Mouse (Mus musculus): ENCODE measurements around the gene Coro1b. TPM values are rescaled to one million over a fixed set of nuclear protein-coding genes. Genes with fewer than 3 reads are reported as not detected.

Coro1b gene
- polyA plus RNA-seq, 1 experiment from 2014 or later, result 148 TPM

- Histone ChIP-seq H3K9ac (no peak overlapping the region), H3K36me3 (ENCODE audit: insufficient read depth) (peaks cover under 1% of the 10 kb centered on the region; the same call in 1 of the 2 replicates), H3K4me2 (no peak overlapping the region), H3K4me3 (ENCODE audit: low read depth, low read length) (no peak overlapping the region), H3K27ac (ENCODE audit: low read depth) (no peak overlapping the region), H3K27me3 (ENCODE audit: insufficient read depth, low read length) (no peaks in the 10 kb centered on the region), H3K4me1 (ENCODE audit: insufficient read depth) (peaks cover 5% of the 10 kb centered on the region), H3K9me3 (ENCODE audit: low read depth, low read length) (no peaks in the 10 kb centered on the region)
- TF ChIP-seq CTCF (IDR thresholded peaks at IDR 0.05; ENCODE audit: low read depth), result no peak
- WGBS, result 77% methylated on average over 16 of the region's 16 CpGs
- DNase-seq (no peak), ATAC-seq (ENCODE audit: insufficient read depth) (no peak)
Observed at GRCm38 (mm10) chr19:4144550-4145498, 3.6 kb upstream of the Coro1b start.

GRCm38 (mm10) chr19:4145936-4146335, 2.5 kb upstream of the Coro1b start:
- Histone ChIP-seq H3K36me3 (ENCODE audit: insufficient read depth) (peaks cover 12% of the 10 kb centered on the region), H3K27me3 (ENCODE audit: insufficient read depth, low read length) (no peaks in the 10 kb centered on the region), H3K27ac (ENCODE audit: low read depth) (no peak overlapping the region), H3K4me3 (ENCODE audit: low read depth, low read length) (no peak overlapping the region), H3K9ac (no peak overlapping the region), H3K9me3 (ENCODE audit: low read depth, low read length) (no peaks in the 10 kb centered on the region), H3K4me2 (no peak overlapping the region), H3K4me1 (ENCODE audit: insufficient read depth) (peaks cover 5% of the 10 kb centered on the region)
- 85% methylated on average over 5 of the region's 5 CpGs for WGBS
- no peak for TF ChIP-seq CTCF (IDR thresholded peaks at IDR 0.05; ENCODE audit: low read depth)
- ATAC-seq (ENCODE audit: insufficient read depth), result no peak
- no peak for DNase-seq

GRCm38 (mm10) chr19:4146366-4147021, 1.9 kb upstream of the Coro1b start:
- ATAC-seq (ENCODE audit: insufficient read depth) (no peak), DNase-seq (no peak)
- peaks cover 17% of the 10 kb centered on the region for H3K36me3 ChIP-seq (ENCODE audit: insufficient read depth)
- H3K27me3 ChIP-seq (ENCODE audit: insufficient read depth, low read length), result no peaks in the 10 kb centered on the region
- H3K4me2 ChIP-seq, result no peak overlapping the region
- no peak overlapping the region for H3K9ac ChIP-seq
- H3K27ac ChIP-seq (ENCODE audit: low read depth), result no peak overlapping the region
- peaks cover 5% of the 10 kb centered on the region for H3K4me1 ChIP-seq (ENCODE audit: insufficient read depth)
- TF ChIP-seq CTCF (IDR thresholded peaks at IDR 0.05; ENCODE audit: low read depth), result no peak
- H3K4me3 ChIP-seq (ENCODE audit: low read depth, low read length), result no peak overlapping the region
- WGBS, result 66% methylated on average over 12 of the region's 12 CpGs
- no peaks in the 10 kb centered on the region for H3K9me3 ChIP-seq (ENCODE audit: low read depth, low read length)

GRCm38 (mm10) chr19:4147022-4147405, 1.4 kb upstream of the Coro1b start:
- Histone ChIP-seq H3K4me2 (no peak overlapping the region), H3K4me1 (ENCODE audit: insufficient read depth) (peaks cover 5% of the 10 kb centered on the region), H3K9ac (no peak overlapping the region), H3K9me3 (ENCODE audit: low read depth, low read length) (no peaks in the 10 kb centered on the region), H3K27me3 (ENCODE audit: insufficient read depth, low read length) (no peaks in the 10 kb centered on the region), H3K36me3 (ENCODE audit: insufficient read depth) (peaks cover 18% of the 10 kb centered on the region), H3K4me3 (ENCODE audit: low read depth, low read length) (no peak overlapping the region), H3K27ac (ENCODE audit: low read depth) (no peak overlapping the region)
- TF ChIP-seq CTCF (IDR thresholded peaks at IDR 0.05; ENCODE audit: low read depth), result no peak
- WGBS, result 59% methylated on average over 3 of the region's 3 CpGs
- ATAC-seq (ENCODE audit: insufficient read depth), result no peak
- no peak for DNase-seq

- Histone ChIP-seq H3K9ac (peak overlapping the region; percentile 85), H3K27ac (ENCODE audit: low read depth) (peak overlapping the region; percentile 40; the same call in 1 of the 2 replicates), H3K27me3 (ENCODE audit: insufficient read depth, low read length) (no peaks in the 10 kb centered on the region), H3K36me3 (ENCODE audit: insufficient read depth) (peaks cover 18% of the 10 kb centered on the region), H3K4me2 (peak overlapping the region; percentile 87), H3K4me3 (ENCODE audit: low read depth, low read length) (peak overlapping the region; percentile 89), H3K4me1 (ENCODE audit: insufficient read depth) (peaks cover 5% of the 10 kb centered on the region), H3K9me3 (ENCODE audit: low read depth, low read length) (no peaks in the 10 kb centered on the region)
- ATAC-seq (ENCODE audit: insufficient read depth) (0 out of 2 replicates have a peak, but pooled peaks have one; percentile 2), DNase-seq (no peak)
- WGBS, result 34% methylated on average over 9 of the region's 9 CpGs
- no peak for TF ChIP-seq CTCF (IDR thresholded peaks at IDR 0.05; ENCODE audit: low read depth)
Observed at GRCm38 (mm10) chr19:4147782-4148490, 483 bp upstream of the Coro1b start.

GRCm38 (mm10) chr19:4148819-4149218, 400 bp downstream of the Coro1b start:
- ATAC-seq (ENCODE audit: insufficient read depth) (peak; percentile 57), DNase-seq (no peak)
- 6% methylated on average over 8 of the region's 8 CpGs for WGBS

More at GRCm38 (mm10) chr19:4148819-4149218, 400 bp downstream of the Coro1b start:
- Histone ChIP-seq H3K27ac (ENCODE audit: low read depth) (peak overlapping the region; percentile 40; the same call in 1 of the 2 replicates), H3K4me2 (peak overlapping the region; percentile 87), H3K4me1 (ENCODE audit: insufficient read depth) (peaks cover 5% of the 10 kb centered on the region), H3K4me3 (ENCODE audit: low read depth, low read length) (peak overlapping the region; percentile 89), H3K36me3 (ENCODE audit: insufficient read depth) (peaks cover 25% of the 10 kb centered on the region), H3K27me3 (ENCODE audit: insufficient read depth, low read length) (no peaks in the 10 kb centered on the region), H3K9ac (peak overlapping the region; percentile 85), H3K9me3 (ENCODE audit: low read depth, low read length) (no peaks in the 10 kb centered on the region)
- no peak for TF ChIP-seq CTCF (IDR thresholded peaks at IDR 0.05; ENCODE audit: low read depth)

Data from lung, embryonic 14.5 days (tissue).